Mouse (Mus musculus) small intestine, adult 2 months (tissue): ENCODE measurements at regions not wholly inside any gene's neighbourhood (a gene's known extent, or its start where the extent isn't known, plus 50 kb on each side); places are given as distances from the start of the nearest gene placed in this dataset.

Experiments
- CTCF ChIP-seq: fragments of 200-500 bp; IDR thresholded peaks from 2 replicates; pipeline ENCODE4 v1.5.1; 2012; ENCODE audit warnings: low read depth, mild to moderate bottlenecking, control low read depth, inconsistent platforms, low read length, moderate library complexity, mixed read lengths; ENCODE audit not compliant: insufficient replicate concordance, insufficient read length; ENCODE audit errors: extremely low read depth
- POLR2A ChIP-seq: fragments of 200-500 bp; IDR thresholded peaks from 2 replicates; pipeline ENCODE4 v1.6.1; 2012; ENCODE audit warnings: low read depth, mild to moderate bottlenecking, control low read depth, inconsistent platforms, low read length, moderate library complexity

DNA sequence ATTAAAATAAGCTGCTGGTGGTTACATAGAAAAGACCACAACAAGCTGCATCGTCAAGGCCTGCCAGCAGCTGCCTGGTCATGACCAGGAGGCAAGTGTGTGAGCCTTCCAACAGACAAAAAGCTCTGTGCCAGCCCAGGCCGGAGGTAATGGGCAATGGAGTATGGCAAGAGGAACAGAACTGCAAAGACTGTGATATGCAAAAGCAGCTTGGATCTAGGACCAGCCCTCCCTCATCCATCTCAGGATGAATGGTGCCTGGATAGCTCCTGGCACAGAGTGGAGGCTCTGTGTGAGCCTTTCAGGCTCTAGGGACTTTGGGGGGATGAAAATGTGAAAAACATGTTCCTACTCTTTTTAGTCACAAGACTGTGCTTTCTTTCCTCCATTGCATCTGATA lies 402.5 kb upstream of the Tnp1 start:
- TF ChIP-seq CTCF (no peak), POLR2A (no peak)
